Mouse (Mus musculus): Measurements from ENCODE around the gene Nkapd1.
"Not testable (repeated sequence)": the region's sequence is repeated elsewhere in the genome, so short reads cannot be mapped to it uniquely, and the experiment has no call there.

Gene Nkapd1

GRCm38 (mm10) chr9:50616766-50617603, at the start of gene Nkapd1, which contains the start of gene Pih1d2:
Gene Nkapd1 (minus strand): TSS chr9:50617464.
Gene Pih1d2 (plus strand): TSS chr9:50617321.
- peak; percentile 89 for DNase-seq (ENCODE audit: extremely low spot score, low spot score)

- DNase-seq (ENCODE audit: extremely low spot score, low spot score), result no peak
These were observed 49.2 kb upstream of the Nkapd1 start for GRCm38 (mm10) chr9:50666442-50666841.

- DNase-seq (ENCODE audit: extremely low spot score, low spot score), result no peak
These were observed 47.6 kb upstream of the Nkapd1 start for GRCm38 (mm10) chr9:50664826-50665225.

- DNase-seq (ENCODE audit: extremely low spot score, low spot score), result peak; percentile 32
These were observed 43.2 kb upstream of the Nkapd1 start for GRCm38 (mm10) chr9:50660431-50660830.

GRCm38 (mm10) chr9:50659392-50660217, 42.3 kb upstream of the Nkapd1 start, which contains the start of gene Dlat:
Gene Dlat (minus strand): TSS chr9:50659780.
- peak; percentile 93 for DNase-seq (ENCODE audit: extremely low spot score, low spot score)

GRCm38 (mm10) chr9:50658941-50659388, 41.7 kb upstream of the Nkapd1 start:
- DNase-seq (ENCODE audit: extremely low spot score, low spot score), result no peak

- no peak for DNase-seq (ENCODE audit: extremely low spot score, low spot score)
These were observed 41.1 kb upstream of the Nkapd1 start for GRCm38 (mm10) chr9:50658391-50658790.

GRCm38 (mm10) chr9:50650503-50650902, 33.2 kb upstream of the Nkapd1 start:
- no peak for DNase-seq (ENCODE audit: extremely low spot score, low spot score)

GRCm38 (mm10) chr9:50646826-50647370, 29.6 kb upstream of the Nkapd1 start:
- no peak for DNase-seq (ENCODE audit: extremely low spot score, low spot score)

- no peak for DNase-seq (ENCODE audit: extremely low spot score, low spot score)
These were observed 17.0 kb upstream of the Nkapd1 start for GRCm38 (mm10) chr9:50634270-50634669.

- DNase-seq (ENCODE audit: extremely low spot score, low spot score), result no peak
These were observed 15.8 kb upstream of the Nkapd1 start for GRCm38 (mm10) chr9:50633059-50633458.

GRCm38 (mm10) chr9:50632016-50632688, 14.9 kb upstream of the Nkapd1 start:
- DNase-seq (ENCODE audit: extremely low spot score, low spot score), result no peak

GRCm38 (mm10) chr9:50630903-50631302, 13.6 kb upstream of the Nkapd1 start:
- not testable (repeated sequence) for DNase-seq (ENCODE audit: extremely low spot score, low spot score)

- DNase-seq (ENCODE audit: extremely low spot score, low spot score), result no peak
These were observed 598 bp upstream of the Nkapd1 start for GRCm38 (mm10) chr9:50617794-50618330.

GRCm38 (mm10) chr9:50616161-50616560, 1.1 kb downstream of the Nkapd1 start:
- no peak for DNase-seq (ENCODE audit: extremely low spot score, low spot score)

- no peak for DNase-seq (ENCODE audit: extremely low spot score, low spot score)
These were observed 5.1 kb downstream of the Nkapd1 start for GRCm38 (mm10) chr9:50612115-50612514.

- no peak for DNase-seq (ENCODE audit: extremely low spot score, low spot score)
These were observed 12.9 kb downstream of the Nkapd1 start for GRCm38 (mm10) chr9:50604338-50604737.

- no peak for DNase-seq (ENCODE audit: extremely low spot score, low spot score)
These were observed 13.3 kb downstream of the Nkapd1 start for GRCm38 (mm10) chr9:50603998-50604324.

- peak; percentile 90 for DNase-seq (ENCODE audit: extremely low spot score, low spot score)
These were observed 13.9 kb downstream of the Nkapd1 start, which contains the start of the genes Sdhd and Timm8b for GRCm38 (mm10) chr9:50603189-50603997. Gene Sdhd (minus strand): TSS chr9:50603812. Gene Timm8b (plus strand): TSS chr9:50603910.

Data from neural tube, embryonic 10.5 days (tissue).